Comparison of ENCODE assay signal across 15 mouse cellular contexts in the genomic region with DNA sequence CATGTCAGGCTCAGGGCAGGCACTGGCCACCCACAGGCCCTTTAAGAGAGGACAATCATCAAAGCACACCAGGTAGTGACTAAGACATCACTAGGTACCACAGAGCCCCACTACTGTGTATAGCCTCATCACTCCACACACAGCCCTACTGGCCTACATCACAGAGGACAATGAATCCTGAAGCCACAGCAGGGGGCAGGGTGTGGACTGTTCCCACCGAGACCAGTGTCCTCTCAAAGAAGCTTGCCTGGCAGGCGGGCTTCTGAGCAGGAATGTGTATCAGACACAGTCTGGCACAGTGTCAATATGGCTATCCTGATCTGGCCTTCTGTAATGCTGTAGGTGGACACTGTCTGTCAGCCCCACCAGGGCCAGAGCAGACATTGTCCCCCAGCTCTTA. TPM values are rescaled to one million over a fixed set of nuclear protein-coding genes. Genes with fewer than 3 reads are reported as not detected.
DNase-seq lines count a peak whose midpoint lies in the region; ATAC-seq lines count a peak whose summit lies in the region.
"Had no signal": no experiment of that assay in that cellular context is flagged by ENCODE, and none has a peak within 500 bp of the region (broad histone marks: within the 10 kb centered on the region; RNA-seq: fewer than 3 reads in every experiment).

No protein-coding gene starts in this region.

- no peak overlapping the region for H3K4me2 ChIP-seq in hindbrain, embryonic 12.5 days (replicated peaks)
- no peak overlapping the region for H3K4me2 ChIP-seq in neural tube, embryonic 13.5 days
- no peak overlapping the region for H3K4me2 ChIP-seq in liver, embryonic 11.5 days
- H3K4me2 ChIP-seq: forebrain, embryonic 13.5 days; limb, embryonic 15.5 days had no signal

- 64% methylated on average over 2 of the region's 2 CpGs for WGBS in hindbrain, embryonic 10.5 days
- 51% methylated on average over 2 of the region's 2 CpGs for WGBS in hindbrain, embryonic 12.5 days
- 59% methylated on average over 2 of the region's 2 CpGs for whole genome bisulfite sequencing in neural tube, embryonic 13.5 days
- WGBS in liver, embryonic 11.5 days = 67% methylated on average over 2 of the region's 2 CpGs

- H3K4me3 ChIP-seq in hindbrain, embryonic 10.5 days = no peak overlapping the region
- no peak overlapping the region for H3K4me3 ChIP-seq in hindbrain, embryonic 12.5 days
- no peak overlapping the region for H3K4me3 ChIP-seq in neural tube, embryonic 13.5 days
- H3K4me3 ChIP-seq in liver, embryonic 11.5 days (ENCODE audit: low read depth, low read length) = no peak overlapping the region
- H3K4me3 ChIP-seq: forebrain, embryonic 13.5 days; limb, embryonic 15.5 days had no signal

- ATAC-seq in hindbrain, embryonic 12.5 days (ENCODE audit: low FRiP score) = no peak
- peak; percentile 33; the same call in 1 of the 2 replicates for ATAC-seq in neural tube, embryonic 13.5 days (ENCODE audit: low read depth)
- 0 out of 2 replicates have a peak, but pooled peaks have one; percentile 5 for ATAC-seq in liver, embryonic 11.5 days (replicated peaks; ENCODE audit: low FRiP score)
- ATAC-seq: forebrain, embryonic 13.5 days had no signal

- peaks cover 19% of the 10 kb centered on the region; the same call in 1 of the 2 replicates for H3K36me3 ChIP-seq in hindbrain, embryonic 10.5 days
- peaks cover 3% of the 10 kb centered on the region; the same call in 1 of the 2 replicates for H3K36me3 ChIP-seq in hindbrain, embryonic 12.5 days
- H3K36me3 ChIP-seq in neural tube, embryonic 13.5 days = 0 out of 2 replicates have a peak, but pooled peaks cover 7% of the 10 kb centered on the region
- peaks cover 2% of the 10 kb centered on the region for H3K36me3 ChIP-seq in liver, embryonic 11.5 days (ENCODE audit: control insufficient read depth, insufficient read depth, low read length)

- no peak for DNase-seq in hindbrain, embryonic 10.5 days (ENCODE audit: low spot score)
- DNase-seq in neural tube, embryonic 10.5 days (ENCODE audit: extremely low spot score, low spot score) = no peak
- DNase-seq in liver, embryonic 11.5 days (ENCODE audit: low spot score) = no peak
- DNase-seq in adrenal gland, adult 18-20 months (ENCODE audit: low spot score in 2 of 2) = no peak
- DNase-seq in kidney, postnatal 14 days = no peak
- DNase-seq: adrenal gland, adult 2 months; cerebellum, postnatal 25 days; kidney, postnatal 10 days; layer of hippocampus, postnatal 36 days had no signal

- no peaks in the 10 kb centered on the region for H3K27me3 ChIP-seq in hindbrain, embryonic 10.5 days (ENCODE audit: insufficient read depth, poor library complexity, severe bottlenecking)
- H3K27me3 ChIP-seq in hindbrain, embryonic 12.5 days = no peaks in the 10 kb centered on the region
- H3K27me3 ChIP-seq in neural tube, embryonic 13.5 days = no peaks in the 10 kb centered on the region
- H3K27me3 ChIP-seq in liver, embryonic 11.5 days (replicated peaks; ENCODE audit: control insufficient read depth, insufficient read depth, low read length) = no peaks in the 10 kb centered on the region
- H3K27me3 ChIP-seq: forebrain, embryonic 13.5 days; limb, embryonic 15.5 days had no signal

- peaks cover 41% of the 10 kb centered on the region for H3K4me1 ChIP-seq in hindbrain, embryonic 10.5 days (replicated peaks)
- H3K4me1 ChIP-seq in hindbrain, embryonic 12.5 days = peaks cover 5% of the 10 kb centered on the region
- H3K4me1 ChIP-seq in neural tube, embryonic 13.5 days (replicated peaks) = peaks cover 19% of the 10 kb centered on the region
- H3K4me1 ChIP-seq in liver, embryonic 11.5 days (replicated peaks; ENCODE audit: control insufficient read depth, insufficient read depth, low read length) = peaks cover 27% of the 10 kb centered on the region
- H3K4me1 ChIP-seq: forebrain, embryonic 13.5 days had no signal

- H3K27ac ChIP-seq in hindbrain, embryonic 10.5 days = peak overlapping the region; percentile 60; the same call in 1 of the 2 replicates
- H3K27ac ChIP-seq in hindbrain, embryonic 12.5 days = no peak overlapping the region
- no peak overlapping the region for H3K27ac ChIP-seq in neural tube, embryonic 13.5 days (replicated peaks)
- no peak overlapping the region for H3K27ac ChIP-seq in liver, embryonic 11.5 days (ENCODE audit: low read depth, low read length)
- H3K27ac ChIP-seq: forebrain, embryonic 13.5 days; limb, embryonic 15.5 days; macrophage had no signal

- H3K9ac ChIP-seq in hindbrain, embryonic 12.5 days = no peak overlapping the region
- H3K9ac ChIP-seq in neural tube, embryonic 13.5 days = no peak overlapping the region
- H3K9ac ChIP-seq in liver, embryonic 11.5 days (ENCODE audit: low read depth, low read length) = no peak overlapping the region; the same call in 1 of the 2 replicates
- H3K9ac ChIP-seq: forebrain, embryonic 13.5 days; limb, embryonic 15.5 days had no signal

- H3K9me3 ChIP-seq in hindbrain, embryonic 10.5 days = no peaks in the 10 kb centered on the region
- H3K9me3 ChIP-seq in hindbrain, embryonic 12.5 days (replicated peaks) = no peaks in the 10 kb centered on the region
- no peaks in the 10 kb centered on the region for H3K9me3 ChIP-seq in neural tube, embryonic 13.5 days
- H3K9me3 ChIP-seq in liver, embryonic 11.5 days (ENCODE audit: control insufficient read depth, low read length) = no peaks in the 10 kb centered on the region
- H3K9me3 ChIP-seq: forebrain, embryonic 13.5 days; limb, embryonic 15.5 days had no signal

RNA-seq across cellular contexts. Expression of gene Klhl26, which starts 6.8 kb away (rescaled TPM):
- 18.5 and 19.1 TPM in 2 replicates for polyA plus RNA-seq in hindbrain, embryonic 10.5 days (2016; fragmentation: Nextera tagmentation; extraction: Ambion mirVana)
- 22.2 and 23.9 TPM in 2 replicates for polyA plus RNA-seq in hindbrain, embryonic 12.5 days (2016; fragmentation: Nextera tagmentation; extraction: Ambion mirVana)
- polyA plus RNA-seq in neural tube, embryonic 13.5 days (2015; fragmentation: Nextera tagmentation; extraction: Ambion mirVana) = 25.6 and 27.6 TPM in 2 replicates
- 13.0 and 16.8 TPM in 2 replicates for polyA plus RNA-seq in liver, embryonic 11.5 days (2014; fragmentation: Nextera tagmentation; extraction: Ambion mirVana)
- 10 to 100 TPM; 26.0 to 27.0 TPM for total RNA-seq in adrenal gland, adult 18-20 months (2021)

RNA-seq across cellular contexts. Expression of gene Tmem59l, which starts 17.2 kb away (rescaled TPM):
- polyA plus RNA-seq in hindbrain, embryonic 10.5 days (2016; fragmentation: Nextera tagmentation; extraction: Ambion mirVana) = 11.1 and 11.5 TPM in 2 replicates
- polyA plus RNA-seq in hindbrain, embryonic 12.5 days (2016; fragmentation: Nextera tagmentation; extraction: Ambion mirVana) = 27.0 and 29.2 TPM in 2 replicates
- 78.4 and 89.7 TPM in 2 replicates for polyA plus RNA-seq in neural tube, embryonic 13.5 days (2015; fragmentation: Nextera tagmentation; extraction: Ambion mirVana)
- 0.87 and 1.1 TPM in 2 replicates for polyA plus RNA-seq in liver, embryonic 11.5 days (2014; fragmentation: Nextera tagmentation; extraction: Ambion mirVana)
- total RNA-seq in adrenal gland, adult 18-20 months (2021) = 10 to 100 TPM; 20.4 to 26.4 TPM
- total RNA-seq: gastrocnemius, postnatal 25 days had no signal
- polyA plus RNA-seq: macrophage had no signal

RNA-seq across cellular contexts. Expression of gene Crlf1, which starts 23.0 kb away (rescaled TPM):
- 4.5 and 10.3 TPM in 2 replicates for polyA plus RNA-seq in hindbrain, embryonic 10.5 days (2016; fragmentation: Nextera tagmentation; extraction: Ambion mirVana)
- 3.3 and 4.2 TPM in 2 replicates for polyA plus RNA-seq in hindbrain, embryonic 12.5 days (2016; fragmentation: Nextera tagmentation; extraction: Ambion mirVana)
- polyA plus RNA-seq in neural tube, embryonic 13.5 days (2015; fragmentation: Nextera tagmentation; extraction: Ambion mirVana) = 3.6 and 4.6 TPM in 2 replicates
- 3.8 and 5.4 TPM in 2 replicates for polyA plus RNA-seq in liver, embryonic 11.5 days (2014; fragmentation: Nextera tagmentation; extraction: Ambion mirVana)
- total RNA-seq in adrenal gland, adult 18-20 months (2021) = 1 to 10 TPM in 1 of 2 experiments, under 1 TPM in 1; 0.74 to 1.6 TPM
- polyA plus RNA-seq: macrophage had no signal

RNA-seq across cellular contexts. Expression of gene Crtc1, which starts 30.6 kb away (rescaled TPM):
- polyA plus RNA-seq in hindbrain, embryonic 10.5 days (2016; fragmentation: Nextera tagmentation; extraction: Ambion mirVana) = 14.8 and 16.7 TPM in 2 replicates
- polyA plus RNA-seq in hindbrain, embryonic 12.5 days (2016; fragmentation: Nextera tagmentation; extraction: Ambion mirVana) = 24.6 and 27.1 TPM in 2 replicates
- polyA plus RNA-seq in neural tube, embryonic 13.5 days (2015; fragmentation: Nextera tagmentation; extraction: Ambion mirVana) = 33.7 and 35.9 TPM in 2 replicates
- polyA plus RNA-seq in liver, embryonic 11.5 days (2014; fragmentation: Nextera tagmentation; extraction: Ambion mirVana) = 11.3 and 13.1 TPM in 2 replicates
- total RNA-seq in adrenal gland, adult 18-20 months (2021) = 10 to 100 TPM; 19.3 to 22.3 TPM

RNA-seq across cellular contexts. Expression of gene Rex1bd, which starts 36.6 kb away (rescaled TPM):
- polyA plus RNA-seq in hindbrain, embryonic 10.5 days (2016; fragmentation: Nextera tagmentation; extraction: Ambion mirVana) = 131 and 148 TPM in 2 replicates
- polyA plus RNA-seq in hindbrain, embryonic 12.5 days (2016; fragmentation: Nextera tagmentation; extraction: Ambion mirVana) = 118 TPM in 2 replicates
- polyA plus RNA-seq in neural tube, embryonic 13.5 days (2015; fragmentation: Nextera tagmentation; extraction: Ambion mirVana) = 143 and 153 TPM in 2 replicates
- 113 and 120 TPM in 2 replicates for polyA plus RNA-seq in liver, embryonic 11.5 days (2014; fragmentation: Nextera tagmentation; extraction: Ambion mirVana)
- total RNA-seq in adrenal gland, adult 18-20 months (2021) = 100 to 1,000 TPM; 155 to 174 TPM
